Mouse (Mus musculus) lung, embryonic 14.5 days (tissue): ENCODE results near the gene Pdgfb. TPM values are rescaled to one million over a fixed set of nuclear protein-coding genes. Genes with fewer than 3 reads are reported as not detected.

Experiments used
- ATAC-seq: fragments of 200-750 bp; cut with Nextera tagmentation; 2 replicates; pipeline ENCODE4 v1.8.0; 2017; ENCODE audit warnings: mild to moderate bottlenecking, moderate TSS enrichment, moderate library complexity; ENCODE audit not compliant: insufficient read depth
- DNase-seq: peaks from one replicate; pipeline ENCODE4 v3.0.0-alpha.2; 2015
- H3K27ac ChIP-seq: fragments of 300-500 bp; sonication (generic); 2 replicates; pipeline ENCODE4 v1.5.1; 2014; ENCODE audit warnings: low read depth, mild to moderate bottlenecking, moderate library complexity
- H3K27me3 ChIP-seq: fragments of 300-500 bp; sonication (generic); 2 replicates; pipeline ENCODE4 v1.6.1; 2014; ENCODE audit warnings: low read length, control low read depth; ENCODE audit not compliant: insufficient read depth
- H3K36me3 ChIP-seq: fragments of 300-500 bp; sonication (generic); 2 replicates; pipeline ENCODE4 v1.6.1; 2014; ENCODE audit warnings: control low read depth; ENCODE audit not compliant: insufficient read depth
- H3K4me1 ChIP-seq: fragments of 300-500 bp; sonication (generic); 2 replicates; pipeline ENCODE4 v1.6.1; 2014; ENCODE audit warnings: antibody characterized with exemption, control low read depth; ENCODE audit not compliant: insufficient read depth
- H3K4me2 ChIP-seq: fragments of 300-500 bp; sonication (generic); 2 replicates; pipeline ENCODE4 v1.6.1; 2014; ENCODE audit warnings: mild to moderate bottlenecking
- H3K4me3 ChIP-seq: fragments of 300-500 bp; sonication (generic); 2 replicates; pipeline ENCODE4 v1.5.1; 2014; ENCODE audit warnings: low read depth, low read length
- H3K9ac ChIP-seq: fragments of 300-500 bp; sonication (generic); 2 replicates; pipeline ENCODE4 v1.6.1; 2014
- H3K9me3 ChIP-seq: fragments of 300-500 bp; sonication (generic); 2 replicates; pipeline ENCODE4 v1.6.1; 2016; ENCODE audit warnings: low read depth, low read length, control low read depth
- CTCF ChIP-seq: IDR thresholded peaks from 2 replicates; pipeline ENCODE4 v1.5.1; 2016; ENCODE audit warnings: antibody characterized with exemption, low read depth
- WGBS: fragments of 180-500 bp; shearing (Covaris S2); extraction: QIAGEN DNeasy Blood & Tissue Kit; methylation state at CpG from one replicate; pipeline ENCODE4 v1.1.7; 2014; 5-methylcytosine and 5-hydroxymethylcytosine counted together
- polyA plus RNA-seq: library from polyadenylated mRNA; unstranded; fragments of >200 nt; fragmentation: Nextera tagmentation; extraction: Ambion mirVana; gene quantifications from 2 replicates; pipeline ENCODE4 v1.2.1, GENCODE M21; 2014

The Pdgfb gene
- polyA plus RNA-seq, result 11.6 and 13.0 TPM in 2 replicates

GRCm38 (mm10) chr15:80014321-80015210 is at the start of gene Pdgfb:
TSS of gene Pdgfb (minus strand) at chr15:80014977.
- DNase-seq (peak; percentile 75), ATAC-seq (no peak)
- Histone ChIP-seq H3K27ac (peak within 1 kb of the TSS; percentile 58; the same call in 1 of the 2 replicates), H3K4me3 (peak within 1 kb of the TSS; percentile 59), H3K9ac (peak within 1 kb of the TSS; percentile 75), H3K36me3 (no peaks in the 10 kb centered on the region), H3K9me3 (no peaks in the 10 kb centered on the region), H3K4me2 (peak within 1 kb of the TSS; percentile 94), H3K4me1 (peaks cover 4% of the 10 kb centered on the region; the same call in 1 of the 2 replicates), H3K27me3 (peaks cover 61% of the 10 kb centered on the region)
- under 1% methylated on average over 60 of the region's 60 CpGs for WGBS
- TF ChIP-seq CTCF, result no peak

GRCm38 (mm10) chr15:80062821-80063220 is 48.0 kb upstream of the Pdgfb start:
- no peaks in the 10 kb centered on the region for H3K4me1 ChIP-seq
- H3K9ac ChIP-seq, result no peak overlapping the region
- H3K27ac ChIP-seq, result no peak overlapping the region; the same call in 1 of the 2 replicates
- no peaks in the 10 kb centered on the region for H3K36me3 ChIP-seq
- ATAC-seq (no peak), DNase-seq (no peak)
- no peaks in the 10 kb centered on the region for H3K27me3 ChIP-seq
- TF ChIP-seq CTCF, result no peak
- H3K4me3 ChIP-seq, result no peak overlapping the region
- 35% methylated on average over 5 of the region's 5 CpGs for WGBS
- no peak overlapping the region for H3K4me2 ChIP-seq
- H3K9me3 ChIP-seq, result no peaks in the 10 kb centered on the region

- no peak for TF ChIP-seq CTCF
- Histone ChIP-seq H3K4me1 (no peaks in the 10 kb centered on the region), H3K9me3 (no peaks in the 10 kb centered on the region), H3K27me3 (no peaks in the 10 kb centered on the region), H3K36me3 (no peaks in the 10 kb centered on the region), H3K27ac (no peak overlapping the region), H3K4me3 (no peak overlapping the region), H3K9ac (no peak overlapping the region), H3K4me2 (no peak overlapping the region)
- WGBS, result 50% methylated on average over 6 of the region's 9 CpGs
- DNase-seq, result no peak
- ATAC-seq, result no peak
Measured at GRCm38 (mm10) chr15:80062339-80062738, 47.6 kb upstream of the Pdgfb start.

- Histone ChIP-seq H3K36me3 (no peaks in the 10 kb centered on the region), H3K9ac (no peak overlapping the region), H3K4me2 (no peak overlapping the region), H3K9me3 (no peaks in the 10 kb centered on the region), H3K4me3 (no peak overlapping the region), H3K27me3 (no peaks in the 10 kb centered on the region), H3K27ac (no peak overlapping the region), H3K4me1 (no peaks in the 10 kb centered on the region)
- 63% methylated on average over 4 of the region's 4 CpGs for WGBS
- TF ChIP-seq CTCF, result no peak
- ATAC-seq (no peak), DNase-seq (no peak)
Measured at GRCm38 (mm10) chr15:80061071-80061550, 46.3 kb upstream of the Pdgfb start.

- Histone ChIP-seq H3K27ac (no peak overlapping the region), H3K4me1 (no peaks in the 10 kb centered on the region), H3K36me3 (no peaks in the 10 kb centered on the region), H3K4me2 (no peak overlapping the region), H3K9me3 (no peaks in the 10 kb centered on the region), H3K27me3 (no peaks in the 10 kb centered on the region), H3K4me3 (no peak overlapping the region), H3K9ac (no peak overlapping the region)
- DNase-seq (no peak), ATAC-seq (no peak)
- peak; percentile 1; the same call in 1 of the 2 replicates for TF ChIP-seq CTCF
- 85% methylated on average over 8 of the region's 8 CpGs for WGBS
Measured at GRCm38 (mm10) chr15:80060356-80061070, 45.7 kb upstream of the Pdgfb start.

GRCm38 (mm10) chr15:80059606-80060005 is 44.8 kb upstream of the Pdgfb start:
- H3K9ac ChIP-seq, result no peak overlapping the region
- no peaks in the 10 kb centered on the region for H3K9me3 ChIP-seq
- no peak overlapping the region for H3K4me2 ChIP-seq
- no peak for DNase-seq
- no peak overlapping the region for H3K4me3 ChIP-seq
- WGBS, result 42% methylated on average over 7 of the region's 7 CpGs
- no peaks in the 10 kb centered on the region for H3K27me3 ChIP-seq
- H3K36me3 ChIP-seq, result no peaks in the 10 kb centered on the region
- TF ChIP-seq CTCF, result no peak
- H3K27ac ChIP-seq, result no peak overlapping the region
- no peak for ATAC-seq
- no peaks in the 10 kb centered on the region for H3K4me1 ChIP-seq

- TF ChIP-seq CTCF, result no peak
- H3K4me3 ChIP-seq, result no peak overlapping the region
Measured at GRCm38 (mm10) chr15:80058151-80058550, 43.4 kb upstream of the Pdgfb start.

More at GRCm38 (mm10) chr15:80058151-80058550, 43.4 kb upstream of the Pdgfb start:
- H3K4me1 ChIP-seq, result 0 out of 2 replicates have a peak, but pooled peaks cover 2% of the 10 kb centered on the region
- H3K4me2 ChIP-seq, result no peak overlapping the region
- no peaks in the 10 kb centered on the region for H3K36me3 ChIP-seq
- DNase-seq (no peak), ATAC-seq (no peak)
- no peak overlapping the region for H3K9ac ChIP-seq
- H3K27ac ChIP-seq, result no peak overlapping the region
- H3K9me3 ChIP-seq, result no peaks in the 10 kb centered on the region
- no peaks in the 10 kb centered on the region for H3K27me3 ChIP-seq
- 89% methylated on average over 7 of the region's 7 CpGs for WGBS
